Mouse (Mus musculus) embryonic facial prominence, embryonic 13.5 days (tissue): ENCODE measurements around the gene Klc1. TPM values are rescaled to one million over a fixed set of nuclear protein-coding genes. Genes with fewer than 3 reads are reported as not detected.
A peak's percentile ranks its signal among the peaks of the same experiment; 100 is the strongest.
"Not testable (repeated sequence)": the region's sequence is repeated elsewhere in the genome, so short reads cannot be mapped to it uniquely, and the experiment has no call there.

Experiments
- ATAC-seq: fragments of 200-750 bp; cut with Nextera tagmentation; 2 replicates; pipeline ENCODE4 v1.8.0; 2017; ENCODE audit warnings: low read depth; ENCODE audit not compliant: insufficient number of reproducible peaks, insufficient read depth, low FRiP score, low TSS enrichment
- H3K27ac ChIP-seq: fragments of 300-500 bp; sonication (generic); 2 replicates; pipeline ENCODE4 v1.5.1; 2015; ENCODE audit warnings: moderate library complexity, mild to moderate bottlenecking, inconsistent platforms
- H3K27me3 ChIP-seq: fragments of 300-500 bp; sonication (generic); 2 replicates; pipeline ENCODE4 v1.6.1; 2015; ENCODE audit warnings: mild to moderate bottlenecking, inconsistent platforms
- H3K36me3 ChIP-seq: fragments of 300-500 bp; sonication (generic); 2 replicates; pipeline ENCODE4 v1.6.1; 2015; ENCODE audit warnings: mild to moderate bottlenecking, inconsistent platforms
- H3K4me1 ChIP-seq: fragments of 300-500 bp; sonication (generic); 2 replicates; pipeline ENCODE4 v1.6.1; 2015; ENCODE audit warnings: inconsistent platforms
- H3K4me2 ChIP-seq: fragments of 300-500 bp; sonication (generic); 2 replicates; pipeline ENCODE4 v1.6.1; 2015; ENCODE audit warnings: moderate library complexity, mild to moderate bottlenecking, inconsistent platforms
- H3K4me3 ChIP-seq: fragments of 300-500 bp; sonication (generic); 2 replicates; pipeline ENCODE4 v1.5.1; 2015; ENCODE audit warnings: mild to moderate bottlenecking, inconsistent platforms
- H3K9ac ChIP-seq: fragments of 300-500 bp; sonication (generic); 2 replicates; pipeline ENCODE4 v1.6.1; 2015; ENCODE audit warnings: mild to moderate bottlenecking, inconsistent platforms
- H3K9me3 ChIP-seq: fragments of 300-500 bp; sonication (generic); 2 replicates; pipeline ENCODE4 v1.6.1; 2016; ENCODE audit warnings: inconsistent platforms
- WGBS: fragments of 180-500 bp; shearing (Covaris S2); methylation state at CpG from one replicate; pipeline ENCODE4 v1.1.7; 2015; ENCODE audit warnings: mixed read lengths; 5-methylcytosine and 5-hydroxymethylcytosine counted together
- polyA plus RNA-seq: library from polyadenylated mRNA; unstranded; fragments of >200 nt; fragmentation: Nextera tagmentation; extraction: Ambion mirVana; gene quantifications from 2 replicates; pipeline ENCODE4 v1.2.1, GENCODE M21; 2015

Klc1 gene
- polyA plus RNA-seq, result 113 and 122 TPM in 2 replicates

DNA sequence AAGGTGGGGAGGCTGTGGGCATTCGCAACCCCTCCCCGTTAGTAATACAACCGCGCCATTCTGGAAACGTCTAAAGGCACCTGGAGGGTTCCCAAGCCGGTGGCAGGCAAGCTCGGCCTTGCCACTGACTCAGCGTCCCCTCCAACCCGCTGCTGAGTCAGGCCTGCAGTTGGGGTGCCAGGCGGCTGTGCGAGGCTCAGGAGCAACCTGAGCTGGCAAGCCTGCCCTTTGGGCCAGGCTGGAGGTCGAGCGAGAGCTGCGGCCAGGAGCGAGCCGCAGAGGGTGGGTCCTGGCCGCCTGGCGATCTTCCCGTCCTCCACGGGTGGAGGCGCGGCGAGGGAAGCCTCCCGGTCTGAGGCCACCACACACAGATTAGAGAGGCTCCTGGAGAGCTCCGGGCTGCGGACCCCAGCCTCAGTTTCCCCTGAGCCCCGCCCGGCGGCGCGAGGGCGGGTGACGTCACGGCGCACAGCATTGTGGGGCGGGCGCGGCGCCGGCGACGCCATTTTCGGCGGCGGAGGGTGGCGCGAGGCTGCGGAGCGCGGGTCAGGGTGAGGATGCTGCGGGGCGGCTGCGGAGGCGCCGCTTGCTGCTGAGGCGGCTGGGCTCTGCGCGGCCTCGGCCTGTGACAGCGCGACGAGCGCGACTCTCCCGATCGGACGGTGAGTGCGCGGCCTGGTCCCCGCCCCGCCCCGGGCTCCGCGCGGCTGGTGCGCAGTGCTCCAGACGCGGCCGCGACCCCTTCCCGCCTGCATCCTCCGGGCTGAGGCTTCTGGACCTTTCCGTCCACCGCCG is at the start of gene Klc1:
TSS of gene Klc1 (plus strand) at position 469 of the 795 bp plus-strand sequence.
- H3K36me3 ChIP-seq, result peaks cover 14% of the 10 kb centered on the region
- no peaks in the 10 kb centered on the region for H3K27me3 ChIP-seq
- peak within 1 kb of the TSS; percentile 97 for H3K9ac ChIP-seq
- H3K4me2 ChIP-seq, result peak within 1 kb of the TSS; percentile 99
- H3K4me3 ChIP-seq, result peak within 1 kb of the TSS; percentile 94
- peak within 1 kb of the TSS; percentile 86 for H3K27ac ChIP-seq
- H3K9me3 ChIP-seq, result no peaks in the 10 kb centered on the region
- WGBS, result under 1% methylated on average over 84 of the region's 85 CpGs
- peaks cover 32% of the 10 kb centered on the region for H3K4me1 ChIP-seq
- ATAC-seq, result peak; percentile 67

DNA sequence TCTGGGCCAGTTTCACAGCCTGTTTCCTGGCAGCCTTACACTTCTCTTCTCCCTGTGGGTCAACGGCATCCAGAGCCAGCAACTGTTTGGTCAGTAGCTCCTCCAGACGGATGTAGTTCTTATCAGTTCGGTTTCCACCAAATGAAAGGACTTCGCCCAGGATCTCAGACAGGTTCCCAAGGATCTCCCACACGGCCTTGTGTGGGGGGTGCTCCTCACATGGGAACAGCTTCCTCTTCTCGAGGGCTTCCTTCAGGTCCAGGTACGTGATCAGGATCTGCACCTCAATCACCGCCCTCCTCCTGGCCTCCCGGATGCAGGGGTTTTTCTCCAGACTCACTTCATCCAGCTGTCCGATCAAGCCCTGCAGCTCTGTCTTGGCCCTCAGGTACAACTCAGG is 48.6 kb upstream of the Klc1 start:
- no peak overlapping the region for H3K9ac ChIP-seq
- no peaks in the 10 kb centered on the region for H3K27me3 ChIP-seq
- no peak overlapping the region for H3K4me2 ChIP-seq
- peaks cover 43% of the 10 kb centered on the region for H3K36me3 ChIP-seq
- no peak overlapping the region for H3K27ac ChIP-seq
- H3K4me3 ChIP-seq, result no peak overlapping the region
- no peaks in the 10 kb centered on the region for H3K9me3 ChIP-seq
- ATAC-seq, result no peak
- H3K4me1 ChIP-seq, result peaks cover 30% of the 10 kb centered on the region
- 92% methylated on average over 10 of the region's 10 CpGs for WGBS

DNA sequence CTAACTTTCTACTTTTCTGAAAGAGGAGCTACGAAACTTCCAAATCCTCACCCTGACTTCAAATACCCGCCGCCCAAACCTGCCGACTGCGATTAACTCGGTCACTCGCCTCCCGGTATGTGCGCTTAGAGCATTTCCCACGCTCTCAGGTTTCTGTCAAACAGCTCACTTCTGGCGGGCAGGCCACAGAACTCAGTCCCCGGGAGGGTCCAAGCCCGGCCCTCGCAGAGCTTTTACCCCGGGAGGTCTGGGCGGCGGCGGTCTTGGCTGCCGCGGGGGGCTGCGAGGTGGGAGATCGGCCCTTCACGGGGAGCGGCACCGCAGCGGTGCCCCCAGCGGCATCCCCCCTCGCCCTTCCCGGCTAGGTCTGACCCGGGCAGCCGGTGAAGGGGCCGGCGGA is 46.2 kb upstream of the Klc1 start:
- no peaks in the 10 kb centered on the region for H3K27me3 ChIP-seq
- WGBS, result 1% methylated on average over 33 of the region's 33 CpGs
- H3K4me2 ChIP-seq, result peak overlapping the region; percentile 84
- peaks cover 48% of the 10 kb centered on the region for H3K36me3 ChIP-seq
- peak overlapping the region; percentile 80 for H3K27ac ChIP-seq
- H3K9me3 ChIP-seq, result no peaks in the 10 kb centered on the region
- peak overlapping the region; percentile 98 for H3K9ac ChIP-seq
- ATAC-seq, result peak; percentile 35; the same call in 1 of the 2 replicates
- H3K4me3 ChIP-seq, result peak overlapping the region; percentile 100
- peaks cover 17% of the 10 kb centered on the region for H3K4me1 ChIP-seq

DNA sequence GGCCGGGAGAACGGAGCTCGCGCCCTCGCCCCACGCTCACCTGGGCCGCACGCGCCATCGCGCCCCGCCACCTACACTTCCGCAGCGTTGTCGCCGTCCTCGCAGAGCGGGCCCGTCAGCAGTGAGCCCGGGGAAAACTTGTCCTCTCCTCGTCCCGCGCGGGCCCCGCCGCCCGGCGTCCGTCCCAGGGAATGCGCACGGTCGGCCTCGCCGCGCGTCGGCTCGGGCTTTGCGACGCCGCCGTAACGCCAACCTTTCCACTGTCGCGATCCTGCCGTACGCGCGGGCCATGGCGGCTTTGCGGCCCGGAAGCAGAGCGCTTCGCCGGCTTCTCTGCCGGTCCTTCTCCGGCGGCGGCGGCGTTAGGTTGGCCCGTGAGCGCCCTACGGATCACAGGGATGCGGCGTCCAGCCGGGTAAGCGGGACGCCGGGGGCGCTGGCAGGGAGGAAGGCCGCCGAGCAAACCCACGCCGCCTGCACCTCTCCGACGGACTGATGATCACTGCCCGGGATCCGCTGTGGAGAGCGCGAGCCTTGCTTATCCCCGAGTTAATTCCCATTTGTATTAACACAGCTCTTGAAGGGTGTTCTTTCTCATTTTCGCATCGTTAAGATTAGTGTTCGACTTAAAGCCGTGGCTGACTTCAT is 45.5 kb upstream of the Klc1 start, which contains the start of the genes Bag5 and Apopt1:
TSS of gene Bag5 (minus strand) at position 254 of the 648 bp plus-strand sequence.
TSS of gene Apopt1 (plus strand) at position 258 of the 648 bp plus-strand sequence.
- Histone ChIP-seq H3K36me3 (peaks cover 41% of the 10 kb centered on the region), H3K9ac (peak within 1 kb of the TSS; percentile 98), H3K4me1 (peaks cover 19% of the 10 kb centered on the region), H3K4me2 (peak within 1 kb of the TSS; percentile 84), H3K27me3 (no peaks in the 10 kb centered on the region), H3K9me3 (no peaks in the 10 kb centered on the region), H3K27ac (peak within 1 kb of the TSS; percentile 80), H3K4me3 (peak within 1 kb of the TSS; percentile 100)
- peak; percentile 92 for ATAC-seq
- WGBS, result under 1% methylated on average over 72 of the region's 86 CpGs

DNA sequence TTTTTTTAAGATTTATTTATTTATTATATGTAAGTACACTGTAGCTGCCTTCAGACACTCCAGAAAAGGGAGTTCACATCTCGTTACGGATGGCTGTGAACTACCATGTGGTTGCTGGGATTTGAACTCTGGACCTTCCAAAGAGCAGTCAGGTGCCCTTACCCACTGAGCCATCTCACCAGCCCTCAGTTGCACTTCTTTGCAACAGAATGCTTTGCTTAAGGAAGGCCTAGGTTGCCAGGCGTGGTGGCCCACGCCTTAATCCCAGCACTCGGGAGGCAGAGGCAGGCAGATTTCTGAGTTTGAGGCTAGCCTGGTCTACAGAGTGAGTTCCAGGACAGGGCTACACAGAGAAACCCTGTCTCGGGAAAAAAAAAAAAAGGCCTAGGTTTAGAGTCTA is 44.8 kb upstream of the Klc1 start:
- not testable (repeated sequence) for H3K9me3 ChIP-seq, ATAC-seq, H3K27me3 ChIP-seq, H3K27ac ChIP-seq
- H3K4me1 ChIP-seq, result peaks cover 27% of the 10 kb centered on the region
- WGBS, result 71% methylated on average over 6 of the region's 6 CpGs
- H3K4me2 ChIP-seq, result peak overlapping the region; percentile 84
- peaks cover 36% of the 10 kb centered on the region for H3K36me3 ChIP-seq
- peak overlapping the region; percentile 100 for H3K4me3 ChIP-seq
- H3K9ac ChIP-seq, result peak overlapping the region; percentile 98

DNA sequence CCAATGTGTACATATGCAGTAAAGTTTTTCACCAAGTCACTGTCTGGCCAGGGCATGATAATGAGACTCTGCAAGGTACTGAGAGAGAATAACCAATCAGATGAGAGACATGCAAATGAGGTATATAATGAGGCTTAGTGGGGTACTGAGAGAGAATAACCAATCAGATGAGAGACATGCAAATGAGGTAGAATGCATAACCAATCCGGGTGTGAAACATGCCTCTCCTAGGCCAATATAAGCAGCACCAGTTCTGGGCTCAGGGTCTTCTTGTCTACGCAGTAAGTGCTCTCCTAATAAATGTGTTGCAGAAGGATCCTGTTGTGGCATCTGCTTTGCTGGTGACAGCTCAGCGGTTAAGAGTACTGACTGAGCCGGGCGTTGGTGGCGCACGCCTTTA is 42.1 kb upstream of the Klc1 start:
- no peak overlapping the region for H3K4me3 ChIP-seq
- WGBS, result 95% methylated on average over 7 of the region's 7 CpGs
- no peak overlapping the region for H3K4me2 ChIP-seq
- H3K9me3 ChIP-seq, result no peaks in the 10 kb centered on the region
- no peaks in the 10 kb centered on the region for H3K27me3 ChIP-seq
- peaks cover 10% of the 10 kb centered on the region for H3K36me3 ChIP-seq
- no peak overlapping the region for H3K27ac ChIP-seq
- H3K9ac ChIP-seq, result no peak overlapping the region
- peaks cover 28% of the 10 kb centered on the region for H3K4me1 ChIP-seq
- no peak for ATAC-seq

DNA sequence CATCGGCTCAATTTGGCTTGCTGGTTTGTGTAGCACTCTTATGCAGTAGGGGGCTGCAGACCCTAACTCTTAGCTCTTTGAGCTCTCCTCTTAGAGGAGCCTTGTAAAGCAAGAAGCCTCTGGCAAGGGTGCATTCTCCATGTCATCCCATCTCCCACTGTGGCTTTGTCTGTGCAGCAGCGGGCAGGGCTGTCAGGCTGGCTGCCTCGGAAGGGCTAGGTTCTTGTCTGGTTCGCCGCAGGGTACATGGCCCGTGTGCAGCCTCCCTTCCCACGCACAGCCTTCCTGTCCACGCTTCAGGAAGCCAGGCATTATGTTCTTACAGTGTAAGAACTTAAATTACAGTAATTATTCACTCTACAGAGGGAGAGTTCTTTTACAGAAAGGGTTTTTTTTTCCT is 40.0 kb upstream of the Klc1 start:
- no peak overlapping the region for H3K4me3 ChIP-seq
- peak overlapping the region; percentile 19; the same call in 1 of the 2 replicates for H3K4me2 ChIP-seq
- H3K9ac ChIP-seq, result peak overlapping the region; percentile 51; the same call in 1 of the 2 replicates

DNA sequence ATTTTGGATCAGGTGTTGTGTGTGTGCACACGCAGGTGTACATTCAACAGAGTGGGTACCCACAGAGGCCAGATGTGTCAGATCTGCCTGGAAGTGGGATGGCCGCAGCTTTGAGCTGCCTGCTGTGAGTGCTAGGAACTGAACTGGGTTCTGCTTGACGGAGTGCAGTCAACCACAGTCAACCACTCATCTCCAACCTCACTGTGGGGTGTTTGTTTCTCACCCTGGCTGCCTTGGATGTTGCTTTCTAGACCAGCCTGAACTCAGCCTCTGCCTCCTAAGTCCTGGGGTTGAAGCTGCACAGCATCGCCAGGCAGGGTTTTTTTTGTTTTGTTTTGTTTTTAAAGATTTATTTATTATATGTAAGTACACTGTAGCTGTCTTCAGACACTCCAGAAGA is 38.4 kb upstream of the Klc1 start:
- Histone ChIP-seq H3K36me3 (peaks cover 27% of the 10 kb centered on the region), H3K4me3 (no peak overlapping the region), H3K4me1 (peaks cover 13% of the 10 kb centered on the region), H3K9ac (0 out of 2 replicates have a peak overlapping the region, but pooled peaks have one; percentile 16), H3K27ac (no peak overlapping the region), H3K27me3 (no peaks in the 10 kb centered on the region), H3K9me3 (no peaks in the 10 kb centered on the region), H3K4me2 (no peak overlapping the region)
- no peak for ATAC-seq
- 79% methylated on average over 4 of the region's 4 CpGs for WGBS

More for the DNA sequence above, 40.0 kb upstream of the Klc1 start:
- no peaks in the 10 kb centered on the region for H3K9me3 ChIP-seq
- WGBS, result 22% methylated on average over 8 of the region's 8 CpGs
- peaks cover 12% of the 10 kb centered on the region for H3K36me3 ChIP-seq
- no peak for ATAC-seq
- no peaks in the 10 kb centered on the region for H3K27me3 ChIP-seq
- peak overlapping the region; percentile 68 for H3K27ac ChIP-seq
- peaks cover 20% of the 10 kb centered on the region for H3K4me1 ChIP-seq

DNA sequence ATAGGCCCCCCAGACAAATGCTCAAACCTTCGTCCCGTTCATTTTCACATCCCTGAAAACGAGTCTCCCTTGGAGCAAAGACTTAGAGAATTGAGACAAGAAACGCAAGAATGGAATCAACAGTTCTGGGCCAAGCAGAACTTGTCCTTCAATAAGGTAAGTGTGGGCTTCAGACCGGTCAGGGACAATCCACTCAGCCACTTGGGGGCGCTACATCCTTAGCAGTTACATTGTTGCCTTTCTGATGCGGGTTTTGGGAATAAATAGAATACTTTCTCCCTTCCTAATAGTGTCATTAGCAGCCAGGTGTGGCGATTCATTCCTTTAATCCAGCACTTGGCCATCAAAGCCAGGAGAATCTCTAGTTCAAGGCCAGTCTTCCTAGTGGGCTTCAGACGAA is 36.0 kb upstream of the Klc1 start:
- H3K4me3 ChIP-seq, result no peak overlapping the region
- H3K4me2 ChIP-seq, result no peak overlapping the region
- no peaks in the 10 kb centered on the region for H3K27me3 ChIP-seq
- H3K4me1 ChIP-seq, result peaks cover 13% of the 10 kb centered on the region
- WGBS, result 73% methylated on average over 9 of the region's 9 CpGs
- H3K9ac ChIP-seq, result no peak overlapping the region
- H3K9me3 ChIP-seq, result no peaks in the 10 kb centered on the region
- ATAC-seq, result no peak
- H3K27ac ChIP-seq, result no peak overlapping the region
- peaks cover 38% of the 10 kb centered on the region for H3K36me3 ChIP-seq

DNA sequence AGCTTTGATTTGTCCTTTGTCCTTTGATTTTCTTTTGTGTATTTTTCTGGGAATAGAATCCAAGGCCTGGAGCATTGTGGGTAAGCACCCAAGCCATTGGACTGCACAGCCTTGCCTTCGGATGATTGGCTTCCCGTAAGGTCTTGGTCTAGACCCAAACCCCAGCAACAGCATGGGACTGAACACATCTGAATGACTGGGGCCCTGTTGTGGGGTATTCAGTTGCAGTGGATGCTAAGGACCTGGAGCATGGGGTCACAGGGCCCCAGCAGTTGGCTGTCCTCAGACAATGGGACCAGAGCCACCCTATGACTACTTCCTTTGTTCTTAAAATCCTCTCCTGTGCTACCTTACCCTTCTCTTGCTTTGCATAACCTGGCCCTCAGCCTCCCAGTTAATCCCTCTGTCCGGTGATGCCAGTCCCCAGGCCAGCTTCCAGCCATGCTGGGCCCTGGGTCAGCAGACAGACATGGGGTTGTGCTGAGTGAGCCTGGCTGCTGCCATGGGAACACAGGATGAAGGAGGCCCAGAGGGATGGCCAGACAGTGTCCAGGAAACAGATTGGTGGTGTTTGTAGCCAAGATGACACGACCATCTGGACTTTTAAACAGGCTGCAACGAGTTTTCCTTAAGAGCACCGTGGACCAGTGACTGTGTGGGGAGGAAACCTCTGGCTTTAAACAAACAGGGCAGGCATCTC is 33.9 kb upstream of the Klc1 start:
- ATAC-seq, result no peak
- peaks cover 53% of the 10 kb centered on the region for H3K36me3 ChIP-seq

More for the DNA sequence above, 33.9 kb upstream of the Klc1 start:
- Histone ChIP-seq H3K27me3 (no peaks in the 10 kb centered on the region), H3K4me2 (no peak overlapping the region), H3K4me3 (no peak overlapping the region), H3K4me1 (0 out of 2 replicates have a peak, but pooled peaks cover 3% of the 10 kb centered on the region), H3K9ac (0 out of 2 replicates have a peak overlapping the region, but pooled peaks have one; percentile 36), H3K27ac (no peak overlapping the region), H3K9me3 (no peaks in the 10 kb centered on the region)
- 52% methylated on average over 6 of the region's 6 CpGs for WGBS
